Mouse (Mus musculus) limb, embryonic 10.5 days (tissue): ENCODE results near the gene Enpp4. TPM values are rescaled to one million over a fixed set of nuclear protein-coding genes. Genes with fewer than 3 reads are reported as not detected.

Source experiments
- DNase-seq: peaks from one replicate; pipeline ENCODE4 v3.0.0-alpha.2; 2017; ENCODE audit warnings: low spot score
- H3K27ac ChIP-seq: fragments of 300-500 bp; sonication (generic); 2 replicates; pipeline ENCODE4 v1.5.1; 2016; ENCODE audit warnings: mild to moderate bottlenecking
- H3K27me3 ChIP-seq: fragments of 300-500 bp; sonication (generic); 2 replicates; pipeline ENCODE4 v1.6.1; 2016; ENCODE audit warnings: low read depth, mild to moderate bottlenecking; ENCODE audit not compliant: poor library complexity, severe bottlenecking
- H3K36me3 ChIP-seq: fragments of 300-500 bp; sonication (generic); 2 replicates; pipeline ENCODE4 v1.6.1; 2016; ENCODE audit warnings: mild to moderate bottlenecking, moderate library complexity
- H3K4me1 ChIP-seq: fragments of 300-500 bp; sonication (generic); 2 replicates; pipeline ENCODE4 v1.6.1; 2016
- H3K4me3 ChIP-seq: fragments of 300-500 bp; sonication (generic); 2 replicates; pipeline ENCODE4 v1.5.1; 2016; ENCODE audit warnings: mild to moderate bottlenecking, moderate library complexity
- H3K9me3 ChIP-seq: fragments of 300-500 bp; sonication (generic); replicated peaks from 2 replicates; pipeline ENCODE4 v1.6.1; 2016; ENCODE audit warnings: mild to moderate bottlenecking
- WGBS: fragments of 180-500 bp; shearing (Covaris S2); methylation state at CpG from one replicate; pipeline ENCODE4 v1.1.7; 2016; 5-methylcytosine and 5-hydroxymethylcytosine counted together
- polyA plus RNA-seq: library from polyadenylated mRNA; unstranded; fragments of >200 nt; fragmentation: Nextera tagmentation; extraction: Ambion mirVana; gene quantifications from 2 replicates; pipeline ENCODE4 v1.2.1, GENCODE M21; 2016

Gene Enpp4
- polyA plus RNA-seq, 1 experiment from 2014 or later = 2.4 TPM

- Histone ChIP-seq H3K4me1 (no peaks in the 10 kb centered on the region), H3K27me3 (no peaks in the 10 kb centered on the region), H3K4me3 (no peak overlapping the region), H3K36me3 (no peaks in the 10 kb centered on the region), H3K9me3 (no peaks in the 10 kb centered on the region), H3K27ac (no peak overlapping the region)
- DNase-seq = no peak
- WGBS = 93% methylated on average over 13 of the region's 13 CpGs
These were observed 23.6 kb upstream of the Enpp4 start for GRCm38 (mm10) chr17:44129092-44129750.

GRCm38 (mm10) chr17:44121366-44122100 lies 15.9 kb upstream of the Enpp4 start:
- DNase-seq = peak; percentile 48
- peaks cover 19% of the 10 kb centered on the region for H3K4me1 ChIP-seq
- H3K27me3 ChIP-seq = no peaks in the 10 kb centered on the region
- H3K4me3 ChIP-seq = no peak overlapping the region
- H3K27ac ChIP-seq = peak overlapping the region; percentile 53
- 60% methylated on average over 12 of the region's 12 CpGs for WGBS
- H3K36me3 ChIP-seq = no peaks in the 10 kb centered on the region
- H3K9me3 ChIP-seq = no peaks in the 10 kb centered on the region

- H3K4me1 ChIP-seq = peaks cover 19% of the 10 kb centered on the region
- no peak overlapping the region for H3K4me3 ChIP-seq
- no peaks in the 10 kb centered on the region for H3K36me3 ChIP-seq
- no peak overlapping the region for H3K27ac ChIP-seq
- 82% methylated on average over 4 of the region's 4 CpGs for WGBS
- H3K9me3 ChIP-seq = no peaks in the 10 kb centered on the region
- no peak for DNase-seq
- no peaks in the 10 kb centered on the region for H3K27me3 ChIP-seq
These were observed 12.6 kb upstream of the Enpp4 start for GRCm38 (mm10) chr17:44118231-44118630.

- H3K9me3 ChIP-seq = no peaks in the 10 kb centered on the region
- no peaks in the 10 kb centered on the region for H3K27me3 ChIP-seq
- no peak for DNase-seq
- 75% methylated on average over 2 of the region's 2 CpGs for WGBS
- peaks cover 19% of the 10 kb centered on the region for H3K4me1 ChIP-seq
- no peak overlapping the region for H3K27ac ChIP-seq
- H3K36me3 ChIP-seq = no peaks in the 10 kb centered on the region
- no peak overlapping the region for H3K4me3 ChIP-seq
These were observed 12.1 kb upstream of the Enpp4 start for GRCm38 (mm10) chr17:44117721-44118120.

- 87% methylated on average over 2 of the region's 2 CpGs for WGBS
- no peaks in the 10 kb centered on the region for H3K27me3 ChIP-seq
- peaks cover 13% of the 10 kb centered on the region for H3K4me1 ChIP-seq
- no peaks in the 10 kb centered on the region for H3K9me3 ChIP-seq
- no peaks in the 10 kb centered on the region for H3K36me3 ChIP-seq
- H3K4me3 ChIP-seq = no peak overlapping the region
- no peak for DNase-seq
- no peak overlapping the region for H3K27ac ChIP-seq
These were observed 11.0 kb upstream of the Enpp4 start for GRCm38 (mm10) chr17:44116584-44116983.

GRCm38 (mm10) chr17:44108331-44108730 lies 2.7 kb upstream of the Enpp4 start:
- Histone ChIP-seq H3K27me3 (peaks cover 31% of the 10 kb centered on the region), H3K27ac (no peak overlapping the region), H3K4me3 (no peak overlapping the region), H3K9me3 (no peaks in the 10 kb centered on the region), H3K4me1 (peaks cover 11% of the 10 kb centered on the region), H3K36me3 (no peaks in the 10 kb centered on the region)
- no peak for DNase-seq
- WGBS = 86% methylated on average over 3 of the region's 3 CpGs

GRCm38 (mm10) chr17:44101961-44102360 lies 3.6 kb downstream of the Enpp4 start:
- Histone ChIP-seq H3K4me1 (peaks cover 24% of the 10 kb centered on the region), H3K4me3 (no peak overlapping the region), H3K27ac (no peak overlapping the region), H3K27me3 (peaks cover 37% of the 10 kb centered on the region), H3K9me3 (no peaks in the 10 kb centered on the region), H3K36me3 (no peaks in the 10 kb centered on the region)
- DNase-seq = no peak
- 94% methylated on average over 10 of the region's 10 CpGs for WGBS

GRCm38 (mm10) chr17:44100906-44101305 lies 4.7 kb downstream of the Enpp4 start:
- no peaks in the 10 kb centered on the region for H3K9me3 ChIP-seq
- 80% methylated on average over 9 of the region's 9 CpGs for WGBS
- no peak for DNase-seq
- H3K4me3 ChIP-seq = no peak overlapping the region
- no peak overlapping the region for H3K27ac ChIP-seq
- peaks cover 23% of the 10 kb centered on the region for H3K4me1 ChIP-seq
- H3K27me3 ChIP-seq = peaks cover 27% of the 10 kb centered on the region
- no peaks in the 10 kb centered on the region for H3K36me3 ChIP-seq

GRCm38 (mm10) chr17:44100486-44100885 lies 5.1 kb downstream of the Enpp4 start:
- no peak for DNase-seq
- WGBS = 75% methylated on average over 4 of the region's 4 CpGs
- Histone ChIP-seq H3K27ac (no peak overlapping the region), H3K4me3 (no peak overlapping the region), H3K4me1 (peaks cover 19% of the 10 kb centered on the region), H3K9me3 (no peaks in the 10 kb centered on the region), H3K36me3 (no peaks in the 10 kb centered on the region), H3K27me3 (peaks cover 24% of the 10 kb centered on the region)

GRCm38 (mm10) chr17:44091512-44091911 lies 14.1 kb downstream of the Enpp4 start:
- Histone ChIP-seq H3K27ac (no peak overlapping the region), H3K4me3 (no peak overlapping the region), H3K27me3 (no peaks in the 10 kb centered on the region), H3K9me3 (no peaks in the 10 kb centered on the region), H3K36me3 (no peaks in the 10 kb centered on the region), H3K4me1 (no peaks in the 10 kb centered on the region)
- WGBS = 34% methylated on average over 2 of the region's 2 CpGs
- no peak for DNase-seq

- Histone ChIP-seq H3K4me1 (no peaks in the 10 kb centered on the region), H3K27ac (no peak overlapping the region), H3K27me3 (no peaks in the 10 kb centered on the region), H3K4me3 (no peak overlapping the region), H3K36me3 (no peaks in the 10 kb centered on the region), H3K9me3 (no peaks in the 10 kb centered on the region)
- WGBS = 78% methylated on average over 2 of the region's 2 CpGs
- DNase-seq = no peak
These were observed 14.7 kb downstream of the Enpp4 start for GRCm38 (mm10) chr17:44090916-44091315.

GRCm38 (mm10) chr17:44088226-44088625 lies 17.4 kb downstream of the Enpp4 start:
- Histone ChIP-seq H3K9me3 (no peaks in the 10 kb centered on the region), H3K36me3 (no peaks in the 10 kb centered on the region), H3K27ac (no peak overlapping the region), H3K4me3 (no peak overlapping the region), H3K27me3 (no peaks in the 10 kb centered on the region), H3K4me1 (no peaks in the 10 kb centered on the region)
- WGBS = 93% methylated on average over 3 of the region's 3 CpGs
- no peak for DNase-seq

GRCm38 (mm10) chr17:44083156-44083555 lies 22.5 kb downstream of the Enpp4 start:
- H3K36me3 ChIP-seq = no peaks in the 10 kb centered on the region
- H3K27me3 ChIP-seq = peaks cover 1% of the 10 kb centered on the region; the same call in 1 of the 2 replicates
- WGBS = 94% methylated on average over 4 of the region's 4 CpGs
- 0 out of 2 replicates have a peak, but pooled peaks cover 11% of the 10 kb centered on the region for H3K4me1 ChIP-seq
- no peaks in the 10 kb centered on the region for H3K9me3 ChIP-seq
- H3K4me3 ChIP-seq = no peak overlapping the region
- H3K27ac ChIP-seq = no peak overlapping the region
- no peak for DNase-seq
